Mouse (Mus musculus) frontal cortex, postnatal 36 days (tissue): ENCODE results near the gene Musk.
A peak's percentile ranks its signal among the peaks of the same experiment; 100 is the strongest.

Source experiments
- DNase-seq, 2 experiments: peaks; one replicate each; pipeline ENCODE4 v3.0.0; 2022; ENCODE audit warnings: low spot score in 2 of 2

Musk gene

GRCm38 (mm10) chr4:58413188-58414185, 127.7 kb downstream of the Musk start:
- no peak for DNase-seq

DNA sequence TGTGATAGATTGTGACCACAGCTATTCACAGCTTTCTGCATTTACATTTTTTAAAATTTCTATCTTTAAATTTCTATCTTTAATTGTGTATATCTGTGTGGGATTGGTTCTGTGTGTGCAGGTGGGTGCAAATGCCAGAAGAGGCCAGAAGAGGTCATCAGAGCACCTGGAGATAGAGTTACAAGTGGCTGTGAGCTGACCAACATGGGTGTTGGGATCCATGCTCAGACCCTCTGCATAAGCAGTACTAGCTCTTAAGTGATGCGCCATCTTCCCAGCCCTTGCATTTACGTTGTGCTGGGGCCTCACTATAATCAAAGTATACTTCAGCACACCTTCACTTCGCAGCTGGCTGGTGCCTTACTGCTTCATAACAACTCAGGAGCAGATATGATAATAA, 129.8 kb downstream of the Musk start:
- DNase-seq = no peak

GRCm38 (mm10) chr4:58417319-58417718, 131.6 kb downstream of the Musk start:
- peak in 1 of 2 experiments; percentile 32 for DNase-seq

DNA sequence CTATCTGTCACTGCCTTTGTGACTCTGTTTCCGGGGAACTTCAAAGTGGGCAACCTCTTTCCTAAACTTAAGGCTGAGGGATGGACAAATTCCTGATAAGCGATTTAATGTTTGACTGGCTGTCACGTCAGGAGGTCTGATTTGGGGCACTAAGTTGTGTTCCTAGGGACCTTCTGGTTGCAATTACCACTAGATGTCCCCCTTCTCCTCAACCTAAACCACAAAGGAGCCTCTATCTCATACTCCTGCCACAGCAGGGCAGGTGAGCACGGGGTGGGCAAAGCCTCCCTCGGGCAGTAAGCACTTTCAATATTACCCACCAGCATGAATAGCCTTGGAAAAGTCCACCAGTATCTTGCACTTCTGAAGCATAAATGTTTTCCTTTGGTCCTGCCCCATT, 133.5 kb downstream of the Musk start:
- peak in 1 of 2 experiments; percentile 30 for DNase-seq

- no peak for DNase-seq
Observed at GRCm38 (mm10) chr4:58423276-58423930, 137.6 kb downstream of the Musk start.
